Mouse (Mus musculus) lung, adult 2 months (tissue): ENCODE measurements around the gene Necap2.

Experiments used
- CTCF ChIP-seq: fragments of 200-500 bp; IDR thresholded peaks from 2 replicates; pipeline ENCODE4 v1.5.1; 2011; ENCODE audit warnings: mild to moderate bottlenecking, low read length, control low read depth; ENCODE audit not compliant: insufficient read depth
- POLR2A ChIP-seq: fragments of 200-500 bp; IDR thresholded peaks from 2 replicates; pipeline ENCODE4 v1.6.1; 2011; ENCODE audit warnings: low read depth, mild to moderate bottlenecking, control low read depth, low read length, borderline replicate concordance; ENCODE audit errors: extremely low read depth

- TF ChIP-seq POLR2A (no peak), CTCF (no peak)
Observed at GRCm38 (mm10) chr4:141078510-141079137, 467 bp upstream of the Necap2 start.
